Mouse (Mus musculus) forebrain, embryonic 14.5 days (tissue): Measurements from ENCODE around the gene Cntnap5c. TPM values are rescaled to one million over a fixed set of nuclear protein-coding genes. Genes with fewer than 3 reads are reported as not detected.

Source experiments
- ATAC-seq: fragments of 200-750 bp; cut with Nextera tagmentation; 2 replicates; pipeline ENCODE4 v1.8.0; 2017; ENCODE audit warnings: mild to moderate bottlenecking, moderate library complexity
- DNase-seq: peaks from one replicate; pipeline ENCODE4 v3.0.0-alpha.2; 2015; ENCODE audit warnings: low spot score
- H3K27ac ChIP-seq: fragments of 300-500 bp; sonication (generic); 2 replicates; pipeline ENCODE4 v1.5.1; 2014; ENCODE audit warnings: low read depth, mild to moderate bottlenecking, control low read depth, low read length, moderate library complexity
- H3K27me3 ChIP-seq: fragments of 300-500 bp; sonication (generic); replicated peaks from 2 replicates; pipeline ENCODE4 v1.6.1; 2014; ENCODE audit warnings: low read length, control low read depth, mixed read lengths; ENCODE audit not compliant: control insufficient read depth, insufficient read depth
- H3K36me3 ChIP-seq: fragments of 300-500 bp; sonication (generic); 2 replicates; pipeline ENCODE4 v1.6.1; 2014; ENCODE audit warnings: low read length, control low read depth; ENCODE audit not compliant: control insufficient read depth, insufficient read depth
- H3K4me1 ChIP-seq: fragments of 300-500 bp; sonication (generic); 2 replicates; pipeline ENCODE4 v1.6.1; 2014; ENCODE audit warnings: antibody characterized with exemption, low read length, control low read depth; ENCODE audit not compliant: control insufficient read depth, insufficient read depth
- H3K4me2 ChIP-seq: fragments of 300-500 bp; sonication (generic); 2 replicates; pipeline ENCODE4 v1.6.1; 2014; ENCODE audit warnings: mild to moderate bottlenecking, control low read depth, low read length
- H3K4me3 ChIP-seq: fragments of 300-500 bp; sonication (generic); 2 replicates; pipeline ENCODE4 v1.5.1; 2014; ENCODE audit warnings: low read depth, low read length, control low read depth
- H3K9ac ChIP-seq: fragments of 300-500 bp; sonication (generic); 2 replicates; pipeline ENCODE4 v1.6.1; 2014; ENCODE audit warnings: mild to moderate bottlenecking, low read length, control low read depth, moderate library complexity
- H3K9me3 ChIP-seq: fragments of 300-500 bp; sonication (generic); replicated peaks from 2 replicates; pipeline ENCODE4 v1.6.1; 2016; ENCODE audit warnings: low read length, control low read depth, mixed read lengths; ENCODE audit not compliant: control insufficient read depth
- WGBS: fragments of 180-500 bp; shearing (Covaris S2); extraction: QIAGEN DNeasy Blood & Tissue Kit; methylation state at CpG from one replicate; pipeline ENCODE4 v1.1.7; 2014; 5-methylcytosine and 5-hydroxymethylcytosine counted together
- polyA plus RNA-seq: library from polyadenylated mRNA; unstranded; fragments of >200 nt; fragmentation: Nextera tagmentation; extraction: Ambion mirVana; gene quantifications from 2 replicates; pipeline ENCODE4 v1.2.1, GENCODE M21; 2014

Cntnap5c gene
- polyA plus RNA-seq, 1 experiment from 2014 or later: 0.60 TPM

GRCm38 (mm10) chr17:58104505-58104904 is 335.1 kb downstream of the Cntnap5c start:
- Histone ChIP-seq H3K4me1 (no peaks in the 10 kb centered on the region), H3K4me3 (no peak overlapping the region), H3K27me3 (no peaks in the 10 kb centered on the region), H3K9me3 (no peaks in the 10 kb centered on the region), H3K4me2 (no peak overlapping the region), H3K27ac (no peak overlapping the region), H3K9ac (no peak overlapping the region), H3K36me3 (no peaks in the 10 kb centered on the region)
- WGBS: 64% methylated on average over 2 of the region's 2 CpGs
- ATAC-seq (no peak), DNase-seq (no peak)

GRCm38 (mm10) chr17:58107901-58108300 is 338.5 kb downstream of the Cntnap5c start:
- Histone ChIP-seq H3K4me2 (no peak overlapping the region), H3K9me3 (no peaks in the 10 kb centered on the region), H3K27me3 (no peaks in the 10 kb centered on the region), H3K9ac (no peak overlapping the region), H3K27ac (no peak overlapping the region), H3K4me3 (no peak overlapping the region), H3K4me1 (no peaks in the 10 kb centered on the region), H3K36me3 (no peaks in the 10 kb centered on the region)
- no peak for DNase-seq
- WGBS: 85% methylated on average over 3 of the region's 3 CpGs
- ATAC-seq: no peak

- no peaks in the 10 kb centered on the region for H3K9me3 ChIP-seq
- WGBS: 75% methylated on average over 1 of the region's 1 CpGs
- ATAC-seq: no peak
- H3K9ac ChIP-seq: no peak overlapping the region
- H3K27ac ChIP-seq: no peak overlapping the region
- no peaks in the 10 kb centered on the region for H3K4me1 ChIP-seq
- H3K4me2 ChIP-seq: no peak overlapping the region
- no peaks in the 10 kb centered on the region for H3K36me3 ChIP-seq
- no peak for DNase-seq
- H3K27me3 ChIP-seq: no peaks in the 10 kb centered on the region
- no peak overlapping the region for H3K4me3 ChIP-seq
Observed at GRCm38 (mm10) chr17:58108335-58108734, 339.0 kb downstream of the Cntnap5c start.

GRCm38 (mm10) chr17:58187171-58187570 is 417.8 kb downstream of the Cntnap5c start:
- no peak for DNase-seq
- 82% methylated on average over 1 of the region's 1 CpGs for WGBS
- no peak for ATAC-seq

GRCm38 (mm10) chr17:58201148-58201547 is 431.8 kb downstream of the Cntnap5c start:
- H3K4me2 ChIP-seq: no peak overlapping the region
- no peaks in the 10 kb centered on the region for H3K4me1 ChIP-seq
- ATAC-seq (no peak), DNase-seq (no peak)
- WGBS: 97% methylated on average over 2 of the region's 2 CpGs
- no peaks in the 10 kb centered on the region for H3K9me3 ChIP-seq
- H3K4me3 ChIP-seq: no peak overlapping the region
- H3K36me3 ChIP-seq: no peaks in the 10 kb centered on the region
- no peaks in the 10 kb centered on the region for H3K27me3 ChIP-seq
- no peak overlapping the region for H3K27ac ChIP-seq
- no peak overlapping the region for H3K9ac ChIP-seq

More at GRCm38 (mm10) chr17:58187171-58187570, 417.8 kb downstream of the Cntnap5c start:
- Histone ChIP-seq H3K4me2 (no peak overlapping the region), H3K4me1 (no peaks in the 10 kb centered on the region), H3K4me3 (no peak overlapping the region), H3K9ac (no peak overlapping the region), H3K9me3 (no peaks in the 10 kb centered on the region), H3K27me3 (no peaks in the 10 kb centered on the region), H3K36me3 (no peaks in the 10 kb centered on the region), H3K27ac (no peak overlapping the region)

- H3K4me2 ChIP-seq: no peak overlapping the region
- WGBS: 87% methylated on average over 2 of the region's 2 CpGs
- no peak for DNase-seq
- H3K4me1 ChIP-seq: no peaks in the 10 kb centered on the region
- no peak overlapping the region for H3K4me3 ChIP-seq
- H3K27me3 ChIP-seq: no peaks in the 10 kb centered on the region
- H3K9ac ChIP-seq: no peak overlapping the region
- ATAC-seq: no peak
- H3K9me3 ChIP-seq: no peaks in the 10 kb centered on the region
- no peak overlapping the region for H3K27ac ChIP-seq
- no peaks in the 10 kb centered on the region for H3K36me3 ChIP-seq
Observed at GRCm38 (mm10) chr17:58268058-58268457, 498.7 kb downstream of the Cntnap5c start.

- H3K27ac ChIP-seq: no peak overlapping the region
- H3K4me3 ChIP-seq: no peak overlapping the region
- DNase-seq (no peak), ATAC-seq (no peak)
- H3K36me3 ChIP-seq: no peaks in the 10 kb centered on the region
- no peaks in the 10 kb centered on the region for H3K9me3 ChIP-seq
- H3K4me1 ChIP-seq: no peaks in the 10 kb centered on the region
- 87% methylated on average over 6 of the region's 6 CpGs for WGBS
- no peak overlapping the region for H3K4me2 ChIP-seq
- no peaks in the 10 kb centered on the region for H3K27me3 ChIP-seq
- H3K9ac ChIP-seq: no peak overlapping the region
Observed at GRCm38 (mm10) chr17:58351310-58351709, 581.9 kb downstream of the Cntnap5c start.

- ATAC-seq (no peak), DNase-seq (no peak)
- 28% methylated on average over 2 of the region's 2 CpGs for WGBS
- H3K9me3 ChIP-seq: no peaks in the 10 kb centered on the region
- H3K9ac ChIP-seq: no peak overlapping the region
- H3K4me1 ChIP-seq: no peaks in the 10 kb centered on the region
- H3K4me2 ChIP-seq: no peak overlapping the region
- H3K4me3 ChIP-seq: no peak overlapping the region
- H3K27me3 ChIP-seq: no peaks in the 10 kb centered on the region
- H3K27ac ChIP-seq: no peak overlapping the region
- no peaks in the 10 kb centered on the region for H3K36me3 ChIP-seq
Observed at GRCm38 (mm10) chr17:58356224-58356623, 586.9 kb downstream of the Cntnap5c start.

GRCm38 (mm10) chr17:58363582-58364267 is 594.4 kb downstream of the Cntnap5c start:
- no peak overlapping the region for H3K4me3 ChIP-seq
- H3K4me2 ChIP-seq: no peak overlapping the region
- H3K36me3 ChIP-seq: no peaks in the 10 kb centered on the region
- H3K27me3 ChIP-seq: no peaks in the 10 kb centered on the region
- H3K9me3 ChIP-seq: no peaks in the 10 kb centered on the region
- no peaks in the 10 kb centered on the region for H3K4me1 ChIP-seq
- ATAC-seq (no peak), DNase-seq (no peak)
- no peak overlapping the region for H3K9ac ChIP-seq
- H3K27ac ChIP-seq: no peak overlapping the region
- WGBS: 76% methylated on average over 4 of the region's 4 CpGs
